Mouse (Mus musculus) CH12.LX (cell line): ENCODE measurements around the gene Tmpo. TPM values are rescaled to one million over a fixed set of nuclear protein-coding genes. Genes with fewer than 3 reads are reported as not detected.

ENCODE experiments used
- DNase-seq: peaks from one replicate; pipeline ENCODE4 v3.0.0-alpha.2; 2013; ENCODE audit errors: extremely low read depth
- H3K27ac ChIP-seq: 2 replicates; pipeline ENCODE4 v1.5.1; 2012; ENCODE audit warnings: low read depth, mild to moderate bottlenecking, control low read depth, moderate library complexity; ENCODE audit not compliant: insufficient read depth
- H3K27me3 ChIP-seq: replicated peaks from 2 replicates; pipeline ENCODE3; 2012; ENCODE audit warnings: inconsistent platforms
- H3K36me3 ChIP-seq, 2 experiments: replicated peaks in 1 of 2; 2 replicates each; pipeline versions ENCODE3 to v1.6.1; 2012; ENCODE audit warnings: inconsistent platforms in 1 of 2, low read length in 1 of 2, mild to moderate bottlenecking in 1 of 2, mixed read lengths in 1 of 2, moderate library complexity in 1 of 2; ENCODE audit not compliant: control insufficient read depth in 1 of 2, insufficient read depth in 1 of 2
- H3K4me1 ChIP-seq, 2 experiments: 2 replicates each; pipeline ENCODE4 v1.6.1; 2012; ENCODE audit warnings: inconsistent platforms in 1 of 2, moderate library complexity in 1 of 2; ENCODE audit not compliant: insufficient read depth in 2 of 2, control insufficient read depth in 1 of 2
- H3K4me2 ChIP-seq: 2 replicates; pipeline ENCODE4 v1.6.1; 2012; ENCODE audit warnings: low read depth, mild to moderate bottlenecking, control low read depth; ENCODE audit not compliant: poor library complexity, insufficient read depth, severe bottlenecking
- H3K4me3 ChIP-seq, 3 experiments: fragments of 150-350 bp in 1 of 3; sonication (generic) in 1 of 3; replicated peaks in 1 of 3; 2 replicates each; pipeline versions ENCODE3 to v1.5.1; 2011 to 2012; ENCODE audit warnings: low read depth in 2 of 3, low read length in 2 of 3, mild to moderate bottlenecking in 2 of 3, moderate library complexity in 2 of 3, control low read depth in 1 of 3, improper control_type of control experiment in 1 of 3, inconsistent platforms in 1 of 3, mixed read lengths in 1 of 3; ENCODE audit not compliant: poor library complexity in 1 of 3
- H3K79me2 ChIP-seq: replicated peaks from 2 replicates; pipeline ENCODE4 v1.6.1; 2012; ENCODE audit warnings: mild to moderate bottlenecking, moderate library complexity; ENCODE audit not compliant: control insufficient read depth, poor library complexity, insufficient read depth, severe bottlenecking; ENCODE audit errors: extremely low read depth
- H3K9ac ChIP-seq: 2 replicates; pipeline ENCODE4 v1.6.1; 2012; ENCODE audit warnings: low read depth, mild to moderate bottlenecking, control low read depth, moderate library complexity; ENCODE audit not compliant: insufficient read depth
- H3K9me3 ChIP-seq: replicated peaks from 2 replicates; pipeline ENCODE3; 2012; ENCODE audit warnings: low read length, inconsistent platforms, mixed read lengths
- BHLHE40 ChIP-seq: IDR thresholded peaks from 2 replicates; pipeline ENCODE4 v1.6.1; 2011; ENCODE audit warnings: mild to moderate bottlenecking, low read depth, low read length, improper control_type of control experiment
- CHD2 ChIP-seq: IDR thresholded peaks from 2 replicates; pipeline ENCODE4 v1.6.1; 2011; ENCODE audit warnings: low read length, improper control_type of control experiment
- CTCF ChIP-seq, 2 experiments: IDR thresholded peaks in 1 of 2; conservative IDR thresholded peaks in 1 of 2; 2 replicates each; pipeline ENCODE4 v1.5.1; 2011 to 2012; ENCODE audit warnings: low read depth in 2 of 2, low read length in 2 of 2, improper control_type of control experiment in 1 of 2, inconsistent platforms in 1 of 2, mild to moderate bottlenecking in 1 of 2, moderate library complexity in 1 of 2
- GABPA ChIP-seq: IDR thresholded peaks from 2 replicates; pipeline ENCODE4 v1.6.1; 2012; ENCODE audit warnings: low read depth, low read length, improper control_type of control experiment, inconsistent platforms; ENCODE audit not compliant: insufficient replicate concordance
- KAT2A ChIP-seq: IDR thresholded peaks from 2 replicates; pipeline ENCODE4 v1.6.1; 2012; ENCODE audit warnings: low read length, improper control_type of control experiment, inconsistent platforms; ENCODE audit not compliant: insufficient replicate concordance
- MAFK ChIP-seq: IDR thresholded peaks from 2 replicates; pipeline ENCODE4 v1.6.1; 2011; ENCODE audit warnings: low read length, improper control_type of control experiment; ENCODE audit not compliant: insufficient replicate concordance
- MAZ ChIP-seq: IDR thresholded peaks from 2 replicates; pipeline ENCODE4 v1.6.1; 2012; ENCODE audit warnings: low read depth, mild to moderate bottlenecking, inconsistent platforms, low read length, improper control_type of control experiment, moderate library complexity
- MXI1 ChIP-seq: IDR thresholded peaks from 2 replicates; pipeline ENCODE4 v1.6.1; 2011; ENCODE audit warnings: mild to moderate bottlenecking, low read depth, low read length, improper control_type of control experiment
- MYC ChIP-seq: IDR thresholded peaks from 2 replicates; pipeline ENCODE4 v1.6.1; 2011; ENCODE audit warnings: low read depth, mild to moderate bottlenecking, improper control_type of control experiment, low read length
- NRF1 ChIP-seq: IDR thresholded peaks from 2 replicates; pipeline ENCODE4 v1.6.1; 2014; ENCODE audit warnings: low read depth, mild to moderate bottlenecking, inconsistent platforms, low read length, improper control_type of control experiment, moderate library complexity
- POLR2A ChIP-seq: IDR thresholded peaks from 2 replicates; pipeline ENCODE4 v1.6.1; 2011; ENCODE audit warnings: low read depth, mild to moderate bottlenecking, improper control_type of control experiment, low read length
- POLR2AphosphoS2 ChIP-seq: IDR thresholded peaks from 2 replicates; pipeline ENCODE4 v1.6.1; 2011; ENCODE audit warnings: low read depth, low read length, improper control_type of control experiment
- RAD21 ChIP-seq: IDR thresholded peaks from 2 replicates; pipeline ENCODE4 v1.6.1; 2011; ENCODE audit warnings: low read depth, mild to moderate bottlenecking, low read length, improper control_type of control experiment, moderate library complexity
- SMC3 ChIP-seq: IDR thresholded peaks from 2 replicates; pipeline ENCODE4 v1.6.1; 2011; ENCODE audit warnings: low read depth, low read length, improper control_type of control experiment
- TCF12 ChIP-seq: IDR thresholded peaks from 2 replicates; pipeline ENCODE4 v1.6.1; 2014; ENCODE audit warnings: low read depth, mild to moderate bottlenecking, inconsistent platforms, low read length, improper control_type of control experiment
- ZC3H11A ChIP-seq: IDR thresholded peaks from 2 replicates; pipeline ENCODE4 v1.6.1; 2012; ENCODE audit warnings: low read depth, mild to moderate bottlenecking, inconsistent platforms, low read length, improper control_type of control experiment
- ZMIZ1 ChIP-seq: IDR thresholded peaks from 2 replicates; pipeline ENCODE4 v1.6.1; 2012; ENCODE audit warnings: low read depth, mild to moderate bottlenecking, inconsistent platforms, low read length, improper control_type of control experiment
- ZNF384 ChIP-seq: IDR thresholded peaks from 2 replicates; pipeline ENCODE4 v1.6.1; 2012; ENCODE audit warnings: low read depth, low read length, improper control_type of control experiment, inconsistent platforms
- dilution Hi-C: fragments of 300-500 bp; cut with MboI; formaldehyde crosslinking; loops from 2 replicates; pipeline ENCODE4 v1.14.3; 2020; ENCODE audit warnings: low sequenced_read_pairs; ENCODE audit not compliant: extremely low pct_unique_long_range_greater_than_20kb, extremely low pct_ligation_motif_present
- in situ Hi-C: fragments of 300-500 bp; cut with MboI; formaldehyde crosslinking; loops from 3 replicates; pipeline ENCODE4 v1.14.3; 2019; ENCODE audit warnings: low sequenced_read_pairs, low pct_ligation_motif_present, low pct_unique_long_range_greater_than_20kb, mixed read lengths
- polyA plus RNA-seq: library from polyadenylated mRNA; unstranded; fragments of >175 nt; gene quantifications from 2 replicates; pipeline ENCODE4 v1.2.1, GENCODE M21; 2012; ENCODE audit warnings: low read depth; ENCODE audit not compliant: insufficient read length
- total RNA-seq, 2 experiments: library from RNA; depleted of rRNA; stranded (reverse); fragments of 300-350 nt in 1 of 2; fragments of >200 nt in 1 of 2; gene quantifications; 2 replicates each; pipeline ENCODE4 v1.2.3; 2012 to 2014

Tmpo gene
- total and polyA plus RNA-seq, 3 experiments = 163 to 467 (median 198) TPM

GRCm38 (mm10) chr10:91187872-91188271 lies 6.8 kb upstream of the Tmpo start:
- peak; percentile 77 for TF ChIP-seq SMC3
- TF ChIP-seq MXI1 = no peak
- peak; percentile 59 for TF ChIP-seq RAD21
- TF ChIP-seq POLR2AphosphoS2 = no peak
- no peak for TF ChIP-seq MAZ
- no peak for TF ChIP-seq ZMIZ1
- TF ChIP-seq CTCF (conservative IDR thresholded peaks at IDR 0.05 in 1 of 2, IDR thresholded peaks at IDR 0.05 in 1 of 2; ENCODE audit: low read depth in 2 of 2, low read length in 2 of 2) = peak; percentile 56 to 77
- TF ChIP-seq TCF12 = peak; percentile 51; the same call in 1 of the 2 replicates
- peak; percentile 50; the same call in 1 of the 2 replicates for TF ChIP-seq POLR2A
- peak; percentile 42 for TF ChIP-seq ZNF384
- H3K36me3 ChIP-seq = no peaks in the 10 kb centered on the region
- H3K79me2 ChIP-seq = no peaks in the 10 kb centered on the region; the same call in 1 of the 2 replicates
- H3K27ac ChIP-seq = no peak overlapping the region
- dilution Hi-C loops (no loop called here), in situ Hi-C loops (no loop called here)
- H3K9ac ChIP-seq = peak overlapping the region; percentile 61
- DNase-seq = peak; percentile 80
- no peaks in the 10 kb centered on the region for H3K9me3 ChIP-seq
- peak overlapping the region; percentile 81; the same call in 1 of the 2 replicates for H3K4me2 ChIP-seq
- H3K4me3 ChIP-seq = peak overlapping the region; percentile 54 to 58 (median 56)
- H3K4me1 ChIP-seq = peaks cover 6 to 17% of the 10 kb centered on the region in 2 experiments; a peak in 3 of 4 replicates
- H3K27me3 ChIP-seq = no peaks in the 10 kb centered on the region

- in situ Hi-C loops = no loop called here
These were observed 6.2 kb upstream of the Tmpo start for GRCm38 (mm10) chr10:91187349-91187748.

More at GRCm38 (mm10) chr10:91187349-91187748, 6.2 kb upstream of the Tmpo start:
- Histone ChIP-seq H3K4me2 (peak overlapping the region; percentile 81), H3K36me3 (no peaks in the 10 kb centered on the region), H3K79me2 (no peaks in the 10 kb centered on the region; the same call in 1 of the 2 replicates), H3K4me3 (peak overlapping the region in 2 of 3 experiments; percentile 56 to 58), H3K27me3 (no peaks in the 10 kb centered on the region), H3K27ac (no peak overlapping the region), H3K9me3 (no peaks in the 10 kb centered on the region), H3K9ac (peak overlapping the region; percentile 61; the same call in 1 of the 2 replicates), H3K4me1 (peaks cover 6 to 17% of the 10 kb centered on the region in 2 experiments; a peak in 3 of 4 replicates)
- TF ChIP-seq NRF1 (no peak), MAFK (no peak), KAT2A (no peak), MYC (no peak), GABPA (no peak), ZC3H11A (no peak), RAD21 (no peak), ZMIZ1 (no peak), BHLHE40 (no peak), ZNF384 (no peak), TCF12 (no peak), CTCF (conservative IDR thresholded peaks at IDR 0.05 in 1 of 2, IDR thresholded peaks at IDR 0.05 in 1 of 2; ENCODE audit: low read depth in 2 of 2, low read length in 2 of 2) (no peak), CHD2 (no peak)
- dilution Hi-C loops = no loop called here
- DNase-seq = no peak
